Mouse (Mus musculus): ENCODE measurements at regions not wholly inside any gene's neighbourhood (a gene's known extent, or its start where the extent isn't known, plus 50 kb on each side); places are given as distances from the start of the nearest gene placed in this dataset.

DNA sequence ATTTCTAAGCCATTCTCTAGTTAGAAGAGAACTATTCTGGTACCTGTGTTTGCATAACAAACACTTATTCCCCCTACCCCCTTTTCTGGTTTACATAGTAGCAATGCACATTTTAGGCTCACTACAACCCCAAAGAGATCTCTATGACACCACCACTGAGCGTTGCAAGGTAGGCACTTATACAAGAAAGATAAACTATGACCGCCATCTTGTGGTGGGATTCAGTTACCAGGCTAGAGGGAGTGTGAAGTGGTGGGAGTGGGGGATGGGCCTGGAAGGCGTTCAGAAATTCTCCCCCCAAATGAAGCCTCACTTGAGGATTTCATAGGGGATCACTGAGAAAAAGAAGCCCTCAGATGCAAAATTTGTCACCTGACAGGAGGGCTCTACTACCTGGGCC is 64.4 kb upstream of the Fst start:
- DNase-seq = no peak

DNA sequence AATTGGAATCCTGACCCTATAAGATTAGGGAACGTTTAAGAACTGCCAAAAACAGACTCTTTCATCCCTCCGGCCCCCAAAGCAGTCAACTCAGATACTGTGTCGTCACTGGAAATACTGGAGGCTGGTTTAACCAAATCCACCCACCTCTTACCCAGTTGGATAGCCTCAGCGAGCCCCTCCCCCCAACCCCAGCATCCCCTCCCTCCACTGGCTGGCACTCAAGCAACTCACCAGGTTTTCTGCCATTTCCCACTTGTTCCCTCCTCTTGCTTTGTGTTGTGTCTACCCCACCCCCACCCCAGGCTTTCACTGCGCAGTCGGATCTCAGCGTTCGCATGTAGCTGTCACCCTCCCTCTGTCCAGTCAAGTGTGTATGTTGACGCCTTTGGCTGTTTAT is 68.1 kb upstream of the Fst start:
- DNase-seq = no peak

DNA sequence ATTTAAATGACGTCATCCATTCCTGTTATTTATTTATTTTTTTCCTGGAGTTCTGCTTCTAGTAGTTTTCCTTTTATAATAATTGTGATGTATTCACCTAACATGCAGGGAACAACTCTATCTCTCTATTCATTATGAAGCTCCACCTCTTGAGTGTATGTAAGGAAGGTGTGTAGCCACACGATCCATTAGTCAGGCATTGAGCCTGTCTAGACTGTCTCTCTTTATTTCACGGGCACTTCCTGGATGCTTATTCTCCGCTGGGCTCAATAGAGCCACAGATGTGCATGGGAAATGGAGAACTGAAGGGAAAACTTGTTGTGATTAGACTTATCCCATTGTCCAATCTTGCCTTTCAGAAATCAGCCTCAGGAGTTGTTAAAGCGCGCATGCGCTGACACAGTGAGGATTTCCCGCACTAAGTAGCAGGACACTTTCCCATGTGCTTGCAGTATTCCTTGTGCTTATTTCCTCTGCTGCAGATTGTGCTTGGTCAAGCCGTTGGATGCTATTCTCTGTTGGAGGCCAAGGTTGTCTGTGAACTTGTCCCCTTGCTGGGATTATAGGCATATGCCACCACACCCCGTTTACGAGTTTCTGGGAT is 71.5 kb upstream of the Fst start:
- DNase-seq = no peak

GRCm38 (mm10) chr13:114531780-114532179 is 73.0 kb upstream of the Fst start:
- DNase-seq = no peak

GRCm38 (mm10) chr13:114532393-114533097 is 73.8 kb upstream of the Fst start:
- no peak for DNase-seq

DNA sequence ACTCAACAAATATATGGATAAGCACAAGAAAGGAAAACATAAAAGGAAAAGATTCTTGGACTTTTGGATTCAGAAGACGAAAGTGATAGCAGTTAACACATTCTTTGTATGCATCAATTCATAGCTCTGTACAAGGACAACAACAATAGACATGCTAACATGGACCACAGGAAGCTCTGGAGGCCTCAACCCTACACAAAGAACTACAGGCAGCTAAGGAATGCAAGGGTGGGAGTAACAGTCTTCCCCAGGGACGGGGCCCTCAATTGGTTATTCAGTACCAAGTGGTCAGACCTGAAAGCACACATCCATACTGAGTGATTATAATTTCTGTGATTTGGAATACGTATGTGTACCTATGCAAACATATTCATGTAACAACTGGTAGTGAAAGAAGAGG is 75.8 kb upstream of the Fst start:
- DNase-seq = no peak

- no peak for DNase-seq
Observed at GRCm38 (mm10) chr13:114535721-114536120, 77.0 kb upstream of the Fst start.

DNA sequence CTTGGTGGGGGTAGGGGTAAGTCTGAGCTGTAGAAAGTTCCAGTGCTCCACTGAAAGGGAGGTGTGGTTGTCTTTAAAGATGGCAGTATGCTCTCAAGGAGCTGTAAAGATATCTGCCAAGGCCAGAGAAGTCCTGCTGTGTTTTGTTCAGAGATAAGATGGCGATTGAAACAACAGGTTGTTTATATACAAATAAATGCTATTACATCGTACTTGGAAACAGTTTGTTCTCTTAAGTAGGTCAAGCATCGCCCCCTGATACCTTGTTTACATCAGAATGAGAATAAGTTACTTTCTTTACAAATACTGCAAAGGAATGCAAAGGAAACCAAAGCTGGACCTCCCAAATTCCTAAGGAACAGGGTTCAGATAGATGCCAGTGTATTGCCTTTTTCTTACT is 113.0 kb upstream of the Fst start:
- DNase-seq = no peak

DNA sequence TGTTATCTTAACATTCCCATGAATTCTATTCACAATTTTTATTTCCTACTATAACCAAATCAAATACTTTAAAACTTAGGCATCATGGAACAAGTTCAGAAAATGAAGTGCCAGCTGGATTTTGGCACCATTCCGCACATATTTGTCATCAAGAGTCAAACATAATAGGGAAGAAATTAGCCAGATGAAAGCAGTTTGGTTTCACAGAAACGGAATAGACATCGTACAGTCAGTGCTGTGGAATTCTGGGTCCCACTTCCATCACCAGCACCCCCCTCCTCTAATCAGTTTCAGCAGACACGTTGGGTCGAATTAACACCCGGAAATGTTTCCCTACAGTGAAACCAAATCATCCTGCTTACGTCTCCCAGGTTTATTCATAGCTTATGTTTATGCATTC is 125.8 kb upstream of the Fst start:
- no peak for DNase-seq

DNA sequence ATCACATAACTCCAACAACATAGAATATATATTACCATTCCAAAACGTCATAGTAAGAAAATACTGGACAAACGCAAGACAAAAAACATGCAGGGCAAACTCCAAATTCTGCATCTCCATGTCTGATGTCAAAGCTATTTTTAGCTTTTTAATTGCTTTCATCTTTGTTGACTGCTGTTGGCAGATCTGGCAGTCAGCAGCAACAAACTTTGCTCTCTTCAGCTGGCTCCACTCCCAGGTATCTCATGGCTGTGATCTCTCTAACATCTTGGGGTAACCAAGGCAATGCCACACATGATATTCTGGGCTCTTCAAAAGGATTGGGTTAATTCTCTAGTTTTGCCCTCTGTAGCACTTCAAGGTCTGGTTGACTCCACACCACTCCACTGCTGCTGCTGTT is 128.9 kb upstream of the Fst start:
- no peak for DNase-seq

- no peak for DNase-seq
Observed at GRCm38 (mm10) chr13:114603341-114603740, 144.6 kb upstream of the Fst start.

GRCm38 (mm10) chr13:114604037-114604694 is 145.4 kb upstream of the Fst start:
- no peak for DNase-seq

- no peak for DNase-seq
Observed at GRCm38 (mm10) chr13:114613909-114614308, 155.2 kb upstream of the Fst start.

- no peak for DNase-seq
Observed at GRCm38 (mm10) chr13:114619416-114619815, 160.7 kb upstream of the Fst start.

DNA sequence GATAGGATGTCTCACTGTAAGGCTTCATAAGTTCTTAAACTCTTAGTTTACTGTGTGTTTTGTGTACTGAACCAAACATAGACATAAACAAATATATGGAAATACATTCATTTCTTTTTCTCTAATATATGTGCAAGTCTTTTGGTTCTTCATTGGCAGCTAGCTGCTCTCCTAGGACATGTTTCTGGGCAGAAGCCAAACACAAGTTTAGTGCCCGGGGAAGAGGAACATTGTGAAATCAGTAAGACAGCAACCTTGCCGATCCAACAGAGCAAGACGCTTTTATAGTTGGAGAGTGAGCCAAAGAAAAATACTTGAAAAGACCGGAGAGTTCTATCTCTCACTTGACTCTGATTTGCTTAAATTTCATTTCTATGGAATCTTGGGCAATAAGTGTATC is 178.0 kb upstream of the Fst start:
- DNase-seq = no peak

GRCm38 (mm10) chr13:114639531-114639930 is 178.5 kb upstream of the Mocs2 start:
- DNase-seq = no peak

- DNase-seq = no peak
Observed at GRCm38 (mm10) chr13:114641688-114642390, 176.2 kb upstream of the Mocs2 start.

GRCm38 (mm10) chr13:114642901-114643491 is 175.0 kb upstream of the Mocs2 start:
- no peak for DNase-seq

- DNase-seq = no peak
Observed at GRCm38 (mm10) chr13:114643521-114643920, 174.5 kb upstream of the Mocs2 start.

DNA sequence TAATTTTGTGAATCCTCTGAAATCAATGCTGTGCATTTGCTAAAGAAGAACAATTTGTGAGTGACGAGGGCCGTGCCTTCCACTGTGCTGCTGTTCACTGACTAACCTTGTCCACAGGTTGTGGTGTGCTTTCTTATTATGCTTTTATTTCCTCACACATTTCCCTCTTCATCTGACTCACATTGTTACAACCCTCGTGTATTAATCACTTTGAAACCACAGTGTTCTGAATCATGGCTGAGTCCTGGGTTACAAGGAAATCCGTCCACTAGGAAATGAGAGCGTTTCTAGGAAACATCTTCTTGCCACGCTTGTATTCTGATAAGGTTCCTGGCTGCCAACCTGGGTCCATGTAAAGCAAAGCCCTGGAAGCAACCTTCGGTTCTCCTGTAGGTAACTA is 163.8 kb upstream of the Mocs2 start:
- DNase-seq = no peak

GRCm38 (mm10) chr13:114654953-114655586 is 163.0 kb upstream of the Mocs2 start:
- no peak for DNase-seq

DNA sequence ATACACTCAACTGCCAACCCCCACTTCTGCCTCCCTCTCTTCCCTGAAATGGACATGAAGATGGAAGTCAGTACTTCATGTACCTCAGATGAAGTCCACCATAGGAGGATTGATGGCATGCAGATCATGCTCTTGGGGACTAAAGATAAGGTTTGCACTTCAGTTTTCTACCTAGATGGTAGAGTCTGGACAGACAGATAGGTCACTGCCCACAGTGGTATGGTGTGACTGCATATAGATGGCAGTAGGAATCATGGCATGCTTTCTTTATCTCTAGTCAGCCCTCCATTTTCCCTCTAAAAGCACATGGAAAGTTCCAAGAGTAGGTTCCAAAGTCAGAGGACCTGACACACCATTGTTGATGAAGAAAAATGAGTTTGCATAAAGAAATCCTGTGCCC is 145.6 kb upstream of the Mocs2 start:
- no peak for DNase-seq

Measured in right cerebral cortex, postnatal 25 days (tissue).